Mouse (Mus musculus) megakaryocyte-erythroid progenitor cell, adult 5-6 weeks (primary cell): ENCODE results near the gene Trim31. TPM values are rescaled to one million over a fixed set of nuclear protein-coding genes. Genes with fewer than 3 reads are reported as not detected.
"Not testable (repeated sequence)": the region's sequence is repeated elsewhere in the genome, so short reads cannot be mapped to it uniquely, and the experiment has no call there.

Experiments used
- ATAC-seq: replicated peaks from 2 replicates; pipeline ENCODE4 v1.8.0; 2016; ENCODE audit warnings: mild to moderate bottlenecking, inconsistent platforms; ENCODE audit not compliant: severe bottlenecking, poor library complexity, low FRiP score, low TSS enrichment
- total RNA-seq, 2 experiments: library from RNA; stranded (forward) in 1 of 2; stranded (reverse) in 1 of 2; fragments of 200-1000, 215-1000 nt in 1 of 2; fragments of >200 nt in 1 of 2; fragmentation: Nextera tagmentation in 1 of 2; gene quantifications; 2 replicates each; pipeline ENCODE4 v1.2.3; 2014 to 2017

Trim31 gene
- total RNA-seq (2014; fragmentation: Nextera tagmentation): not detected in 2 replicates
- total RNA-seq (2017): not detected in 2 replicates

- no peak for ATAC-seq
Observed at GRCm38 (mm10) chr17:36897552-36898205, at the start of gene Trim31. Gene Trim31, plus strand, starts transcription at chr17:36898118.

DNA sequence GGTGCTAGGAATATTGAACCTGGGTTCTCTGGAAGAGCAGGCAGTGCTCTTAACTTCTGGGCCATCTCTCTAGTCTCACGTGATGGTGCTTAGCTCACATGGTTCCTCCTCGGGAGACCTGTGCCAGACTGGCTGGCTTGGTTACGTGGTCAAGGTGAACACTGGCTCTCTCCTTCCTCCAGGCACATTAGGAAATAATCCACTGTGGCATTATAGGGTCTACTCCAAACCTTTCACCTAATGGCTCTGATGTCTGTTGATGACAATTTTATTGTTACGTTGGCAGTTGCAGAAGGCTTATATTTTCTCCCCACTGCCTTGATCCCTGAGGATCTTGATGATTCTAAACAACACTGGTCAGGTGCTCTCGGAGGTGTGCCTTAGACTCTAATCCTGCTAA is 49.0 kb upstream of the Trim31 start:
- ATAC-seq: no peak

DNA sequence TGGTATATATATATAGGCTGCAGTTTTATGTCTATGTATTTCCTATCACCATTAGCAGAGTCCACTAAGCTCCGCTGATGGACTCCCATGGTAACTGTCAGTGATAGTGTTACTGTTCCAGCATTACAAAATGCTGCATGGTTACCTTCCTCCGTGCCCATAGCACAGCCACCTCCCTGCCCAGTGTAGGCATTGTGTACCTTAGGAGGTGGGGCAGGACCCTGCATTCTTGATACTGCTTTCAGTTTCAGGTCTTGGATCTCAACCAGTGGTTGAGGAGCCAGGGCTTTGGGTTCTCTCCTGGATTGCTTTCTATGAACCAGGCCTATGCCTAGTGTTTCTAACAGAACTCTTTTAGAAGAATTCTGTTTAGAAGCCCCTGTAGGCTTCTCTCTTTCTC is 47.9 kb upstream of the Trim31 start:
- no peak for ATAC-seq

DNA sequence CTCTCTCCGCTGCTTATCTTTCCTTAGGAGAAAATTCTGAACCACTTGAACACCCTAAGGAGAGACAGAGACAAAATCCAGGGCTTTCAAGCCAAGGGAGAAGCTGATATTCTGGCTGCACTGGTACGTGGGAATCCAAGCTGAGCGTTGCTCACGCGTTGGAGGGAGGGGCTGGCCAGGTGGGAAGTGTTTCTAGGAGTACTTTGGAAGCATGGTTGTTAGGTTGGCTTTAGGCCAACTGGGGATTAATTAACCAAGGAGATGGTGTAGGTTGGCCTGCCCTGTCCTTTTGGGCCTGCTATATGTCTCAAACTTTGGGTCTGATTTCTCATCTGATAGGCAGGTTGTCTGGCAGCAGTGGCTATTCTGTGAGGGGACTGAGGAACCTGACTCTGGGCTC is 46.7 kb upstream of the Trim31 start:
- no peak for ATAC-seq

GRCm38 (mm10) chr17:36851627-36852026 is 46.3 kb upstream of the Trim31 start:
- ATAC-seq: 0 out of 2 replicates have a peak, but pooled peaks have one; percentile 39

GRCm38 (mm10) chr17:36855484-36855883 is 42.4 kb upstream of the Trim31 start:
- ATAC-seq: no peak

DNA sequence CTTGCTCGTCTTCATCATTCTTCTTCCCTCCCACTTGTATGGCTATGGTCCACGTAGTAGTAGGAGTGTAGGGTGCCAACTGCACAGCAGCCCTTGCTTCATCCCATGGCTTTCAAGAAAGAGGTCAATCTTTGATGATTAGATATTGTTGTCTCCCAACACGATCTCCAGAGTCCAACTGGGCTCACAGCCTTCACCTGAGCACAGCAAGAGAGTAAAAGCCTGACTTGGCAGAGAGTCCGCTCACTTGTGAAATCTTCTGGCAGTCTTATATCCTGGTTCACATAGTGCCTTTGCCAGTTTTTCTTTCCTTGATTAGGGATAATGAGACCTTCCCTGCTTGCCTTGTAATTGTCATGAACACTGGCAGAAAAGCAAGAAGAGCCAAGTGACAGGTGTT is 41.7 kb upstream of the Trim31 start:
- ATAC-seq: no peak

- ATAC-seq: no peak
Observed at GRCm38 (mm10) chr17:36858181-36858580, 39.7 kb upstream of the Trim31 start.

DNA sequence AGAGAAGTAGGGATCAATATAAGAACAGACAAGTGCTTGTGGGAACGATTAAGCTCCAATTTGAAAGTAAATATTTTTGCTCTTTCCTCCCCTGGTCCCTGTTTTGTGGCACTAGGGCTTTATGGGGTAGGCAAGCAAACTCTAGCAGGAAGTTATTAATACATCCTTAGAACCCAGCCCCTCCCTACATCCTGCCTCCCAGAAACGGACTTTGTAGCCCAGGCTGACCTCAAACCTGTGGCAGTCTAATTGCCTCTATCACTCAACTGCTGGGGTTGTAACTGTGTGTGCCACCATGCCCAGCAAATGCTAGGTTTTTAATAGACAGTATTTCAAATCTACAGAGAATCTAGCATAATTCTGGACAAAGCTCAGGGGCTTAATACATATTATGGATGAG is 36.2 kb upstream of the Trim31 start:
- ATAC-seq: no peak

DNA sequence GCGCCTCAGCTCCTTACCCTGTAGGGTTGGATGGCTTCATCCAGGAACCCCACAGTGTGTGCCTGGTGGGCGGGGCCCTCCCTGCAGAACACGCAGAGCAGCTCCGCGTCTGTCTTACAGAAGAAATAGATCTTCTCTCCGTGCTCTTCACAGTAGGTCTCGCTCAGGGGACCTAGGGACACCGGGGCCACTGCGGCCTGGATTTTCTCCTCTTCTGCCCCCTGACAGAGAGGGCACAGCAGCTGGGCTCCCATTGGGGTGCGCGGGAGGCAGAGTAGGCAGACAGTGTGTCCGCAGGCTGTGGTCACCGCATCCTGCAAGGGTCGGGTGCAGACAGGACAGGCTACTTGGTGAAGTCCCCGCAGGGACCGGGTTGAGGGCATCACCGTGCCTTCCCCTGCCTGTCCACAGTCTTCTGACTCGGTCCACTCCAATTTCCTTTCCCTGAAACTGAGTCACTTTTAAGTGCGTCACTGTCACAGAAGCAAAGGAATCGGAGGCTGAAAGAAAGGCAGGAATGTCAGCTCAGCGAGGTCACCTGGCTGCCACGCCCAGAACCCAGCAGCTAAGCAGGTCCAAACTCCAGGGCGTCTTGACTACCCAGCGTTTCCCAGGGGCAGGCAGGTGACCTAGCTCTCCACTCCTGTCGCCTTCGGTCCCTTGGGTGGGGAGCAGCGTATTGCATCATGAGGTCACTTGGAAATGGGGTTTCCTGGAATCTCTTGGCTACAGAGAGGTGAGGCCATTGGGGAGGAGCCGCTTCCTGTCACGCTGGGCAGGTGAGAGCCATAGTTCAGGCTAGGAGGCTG is 31.0 kb upstream of the Trim31 start, which contains the start of gene Trim15:
Trim15 (minus strand) TSS at position 492 of the 809 bp plus-strand sequence.
- no peak for ATAC-seq

DNA sequence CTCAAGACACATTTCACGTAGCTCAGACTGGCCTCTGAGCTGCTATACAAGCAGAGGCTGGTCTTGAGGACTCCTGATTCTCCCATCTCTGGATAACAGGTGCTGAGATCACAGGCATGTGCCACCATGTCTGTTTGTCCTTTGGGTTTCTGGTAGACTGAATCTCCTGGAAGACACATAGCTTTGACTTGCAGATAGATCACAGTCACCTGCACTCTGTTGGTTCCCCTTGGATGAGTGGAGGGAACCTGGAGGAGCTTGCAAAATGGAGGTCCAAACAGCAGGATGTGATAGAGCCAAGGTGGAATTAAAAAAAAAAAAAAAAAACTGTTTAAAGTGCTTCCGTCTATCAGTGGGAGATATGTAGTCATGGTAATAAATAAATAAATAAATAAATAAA is 29.1 kb upstream of the Trim31 start:
- ATAC-seq: 0 out of 2 replicates have a peak, but pooled peaks have one; percentile 6

- peak; percentile 96 for ATAC-seq
Observed at GRCm38 (mm10) chr17:36869284-36869954, 28.5 kb upstream of the Trim31 start, which contains the start of gene Trim10. Gene Trim10, plus strand, starts transcription at chr17:36869574.

DNA sequence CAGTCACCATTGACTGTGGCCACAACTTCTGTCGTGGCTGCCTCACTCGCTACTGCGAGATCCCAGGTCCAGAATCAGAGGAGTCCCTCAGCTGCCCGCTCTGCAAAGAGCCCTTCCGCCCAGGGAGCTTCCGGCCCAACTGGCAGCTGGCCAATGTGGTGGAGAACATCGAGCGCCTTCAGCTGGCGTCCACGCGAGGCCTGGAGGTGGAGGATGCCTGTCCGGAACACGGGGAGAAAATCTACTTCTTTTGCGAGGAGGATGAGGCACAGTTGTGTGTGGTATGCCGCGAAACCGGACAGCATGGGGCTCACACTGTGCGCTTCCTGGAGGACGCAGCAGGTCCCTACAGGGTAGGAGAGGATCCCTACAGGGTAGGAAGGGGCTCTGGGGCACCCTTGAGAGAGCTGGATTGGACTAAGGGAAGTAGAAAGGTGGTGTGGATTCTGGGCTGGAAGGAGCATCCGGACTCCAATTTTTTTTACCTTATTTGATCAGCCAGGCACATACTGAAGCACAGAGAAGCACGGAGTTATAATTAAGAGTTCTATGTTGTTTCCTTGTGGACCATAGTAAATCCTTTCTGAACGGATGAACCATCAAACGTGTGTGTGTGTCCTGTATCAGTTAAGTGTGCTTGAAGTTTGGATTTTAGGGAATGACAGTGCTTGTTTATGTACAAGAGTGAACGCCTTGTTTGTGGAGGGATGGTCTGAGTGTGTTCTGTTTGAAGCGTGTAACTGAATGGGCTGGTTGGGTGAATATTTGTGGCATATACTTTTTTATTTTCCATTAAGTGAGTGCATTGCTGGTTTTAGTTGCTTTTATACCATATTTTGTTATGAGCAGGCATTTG is 27.7 kb upstream of the Trim31 start:
- ATAC-seq: peak; percentile 1; the same call in 1 of the 2 replicates

DNA sequence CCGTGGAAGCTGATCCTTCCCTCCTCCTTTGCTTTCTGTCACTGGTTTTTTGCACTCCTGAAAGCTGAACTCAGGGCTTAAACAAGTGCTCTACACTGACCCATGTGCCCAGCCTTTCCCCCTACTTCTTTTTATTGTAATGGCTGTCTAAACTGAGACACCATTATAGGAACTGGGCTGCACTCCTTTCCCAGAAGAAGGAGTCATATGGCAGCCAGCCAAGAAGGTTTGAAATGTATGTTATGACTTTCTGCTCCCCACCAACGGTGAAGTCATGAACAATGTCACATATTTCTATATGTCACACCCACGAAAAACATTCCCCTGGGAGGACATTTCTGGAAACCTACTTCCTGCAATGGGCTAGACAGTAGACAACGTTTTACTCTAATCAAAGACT is 23.3 kb upstream of the Trim31 start:
- no peak for ATAC-seq

- ATAC-seq: 0 out of 2 replicates have a peak, but pooled peaks have one; percentile 29
Observed at GRCm38 (mm10) chr17:36883350-36883749, 14.6 kb upstream of the Trim31 start.

DNA sequence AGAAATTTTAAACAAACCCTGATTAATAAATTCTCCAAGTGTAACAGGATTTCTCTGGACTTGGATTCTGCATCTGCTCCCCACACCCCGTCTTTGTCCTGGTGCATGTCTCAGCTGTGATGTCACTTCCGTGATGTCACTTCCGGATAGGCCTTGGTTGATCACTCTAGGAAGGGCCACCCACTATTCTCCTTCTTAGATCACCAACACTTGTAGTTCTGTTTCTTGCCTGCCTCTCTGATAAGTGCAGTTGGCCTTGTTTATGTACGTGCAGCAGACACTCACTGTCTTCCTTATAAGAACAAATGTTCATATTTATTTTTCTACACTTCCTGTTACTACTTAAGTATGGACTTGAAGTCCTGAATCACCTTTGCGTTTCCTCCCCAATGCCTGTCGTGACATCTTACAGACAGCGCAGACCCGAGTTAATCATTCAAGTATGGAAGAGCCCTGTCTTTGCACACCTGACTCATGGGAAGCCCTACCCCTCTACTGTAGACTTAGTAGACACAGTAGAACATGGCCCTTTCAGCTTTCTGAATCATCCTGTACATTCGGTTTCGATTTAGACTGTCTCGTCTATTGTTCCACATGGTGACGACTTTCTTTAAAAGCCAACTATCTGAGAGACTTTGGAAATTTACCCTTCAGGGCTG is 12.7 kb upstream of the Trim31 start:
- no peak for ATAC-seq

DNA sequence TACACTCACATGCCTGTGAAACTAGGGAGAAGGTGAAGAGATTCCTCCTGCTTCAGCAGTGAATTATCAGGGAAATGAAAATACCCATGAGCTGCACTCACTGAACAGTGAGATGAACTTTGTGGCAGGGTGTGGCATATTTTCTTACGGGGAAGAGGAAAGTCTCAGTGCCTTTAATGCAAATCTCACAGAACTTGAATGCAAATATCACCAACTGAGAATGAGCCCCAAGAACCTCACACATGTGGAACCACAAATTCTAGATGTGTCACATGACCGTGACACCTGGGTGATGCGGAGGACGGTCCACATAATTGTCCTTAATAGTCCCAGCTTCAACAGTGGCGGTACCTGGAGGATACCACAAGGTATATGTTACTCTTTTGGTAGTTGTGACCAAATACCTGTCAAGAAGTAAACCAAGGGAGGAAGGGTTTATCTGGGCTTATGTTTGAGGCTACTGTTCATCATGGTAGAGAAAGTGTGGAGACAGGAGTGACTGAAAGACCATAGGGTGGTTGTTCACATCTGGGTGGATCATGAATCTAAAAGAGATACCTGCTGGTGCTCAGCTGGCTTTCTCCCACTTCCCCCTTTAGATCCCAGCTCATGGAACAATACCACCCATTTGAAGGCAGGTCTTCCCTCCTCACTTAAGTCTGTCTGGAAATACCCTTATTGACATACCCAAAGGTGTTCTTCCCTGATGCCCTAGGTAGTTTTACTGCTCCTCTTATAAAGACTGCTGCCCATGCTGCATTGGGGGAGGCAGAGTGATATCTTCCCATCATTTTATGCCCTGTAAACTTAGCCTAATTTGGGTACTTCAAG is 7.6 kb upstream of the Trim31 start, which contains the start of gene Trim40:
Trim40 (minus strand) TSS at position 51 of the 831 bp plus-strand sequence.
- no peak for ATAC-seq

DNA sequence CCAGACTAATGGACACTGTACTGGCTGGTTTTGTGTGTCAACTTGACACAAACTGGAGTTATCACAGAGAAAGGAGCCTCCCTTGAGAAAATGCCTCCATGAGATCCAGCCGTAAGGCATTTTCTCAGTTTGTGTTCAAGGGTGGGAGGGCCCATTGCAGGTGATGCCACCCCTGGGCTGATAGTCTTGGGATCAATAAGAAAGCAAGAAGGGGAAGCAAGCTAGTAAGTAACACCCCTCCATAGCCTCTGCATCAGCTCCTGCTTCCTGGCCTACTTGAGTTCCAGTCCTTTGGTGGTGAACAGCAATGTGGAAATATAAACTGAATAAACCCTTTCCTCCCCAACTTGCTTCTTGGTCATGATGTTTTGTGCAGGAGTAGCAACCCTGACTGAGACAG is 6.4 kb upstream of the Trim31 start:
- not testable (repeated sequence) for ATAC-seq
